Mouse (Mus musculus) midbrain, embryonic 13.5 days (tissue): ENCODE measurements around the gene Dop1a. TPM values are rescaled to one million over a fixed set of nuclear protein-coding genes. Genes with fewer than 3 reads are reported as not detected.

Experiments used
- ATAC-seq: fragments of 200-750 bp; cut with Nextera tagmentation; 2 replicates; pipeline ENCODE4 v1.8.0; 2017; ENCODE audit warnings: mild to moderate bottlenecking, moderate TSS enrichment, moderate library complexity
- H3K27ac ChIP-seq: fragments of 300-500 bp; sonication (generic); 2 replicates; pipeline ENCODE4 v1.5.1; 2015; ENCODE audit warnings: inconsistent platforms, mild to moderate bottlenecking, moderate library complexity
- H3K27me3 ChIP-seq: fragments of 300-500 bp; sonication (generic); 2 replicates; pipeline ENCODE4 v1.6.1; 2015; ENCODE audit warnings: mild to moderate bottlenecking, inconsistent platforms
- H3K36me3 ChIP-seq: fragments of 300-500 bp; sonication (generic); 2 replicates; pipeline ENCODE4 v1.6.1; 2015; ENCODE audit warnings: mild to moderate bottlenecking, inconsistent platforms
- H3K4me1 ChIP-seq: fragments of 300-500 bp; sonication (generic); replicated peaks from 2 replicates; pipeline ENCODE4 v1.6.1; 2015; ENCODE audit warnings: inconsistent platforms
- H3K4me2 ChIP-seq: fragments of 300-500 bp; sonication (generic); replicated peaks from 2 replicates; pipeline ENCODE4 v1.6.1; 2015; ENCODE audit warnings: moderate library complexity, mild to moderate bottlenecking, inconsistent platforms
- H3K4me3 ChIP-seq: fragments of 300-500 bp; sonication (generic); replicated peaks from 2 replicates; pipeline ENCODE4 v1.5.1; 2015; ENCODE audit warnings: mild to moderate bottlenecking, inconsistent platforms
- H3K9ac ChIP-seq: fragments of 300-500 bp; sonication (generic); replicated peaks from 2 replicates; pipeline ENCODE4 v1.6.1; 2015; ENCODE audit warnings: mild to moderate bottlenecking, inconsistent platforms
- H3K9me3 ChIP-seq: fragments of 300-500 bp; sonication (generic); 2 replicates; pipeline ENCODE4 v1.6.1; 2016; ENCODE audit warnings: mild to moderate bottlenecking, inconsistent platforms
- WGBS: fragments of 180-500 bp; shearing (Covaris S2); methylation state at CpG from one replicate; pipeline ENCODE4 v1.1.7; 2015; 5-methylcytosine and 5-hydroxymethylcytosine counted together
- polyA plus RNA-seq: library from polyadenylated mRNA; unstranded; fragments of >200 nt; fragmentation: Nextera tagmentation; extraction: Ambion mirVana; gene quantifications from 2 replicates; pipeline ENCODE4 v1.2.1, GENCODE M21; 2015

Gene Dop1a
- polyA plus RNA-seq, 1 experiment from 2014 or later: 32.1 TPM

DNA sequence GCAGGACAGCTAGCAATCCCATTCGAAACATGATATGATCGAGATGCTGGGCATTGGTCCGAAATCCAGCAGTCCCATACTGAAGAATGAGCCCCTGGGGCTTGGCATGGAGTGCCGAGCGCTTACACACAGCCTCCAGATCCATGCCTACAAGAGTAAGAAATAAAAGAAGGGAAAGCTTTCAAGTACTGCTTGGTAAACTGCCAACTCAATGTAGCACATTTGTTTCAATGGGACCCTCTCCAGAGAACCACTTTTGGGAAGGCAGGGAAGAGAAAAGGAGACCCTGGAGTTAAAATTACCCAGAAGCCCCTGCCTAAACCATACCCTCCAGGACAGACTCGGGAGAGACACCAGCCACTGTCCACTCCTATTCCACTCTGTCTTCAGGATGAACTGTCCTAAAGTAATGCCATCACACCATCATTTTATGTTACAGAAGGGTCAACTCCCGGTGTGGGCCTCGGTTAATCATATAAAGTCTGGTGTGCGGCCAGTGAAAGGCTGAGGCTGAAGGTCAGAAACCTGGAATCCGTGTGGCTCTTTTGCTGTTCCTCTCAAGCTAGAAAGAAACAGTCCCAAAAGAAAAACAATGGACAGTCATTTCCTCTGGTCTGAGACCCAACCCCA lies 103.4 kb downstream of the Dop1a start:
- Histone ChIP-seq H3K4me3 (peak overlapping the region; percentile 77), H3K36me3 (peaks cover 32% of the 10 kb centered on the region)
- no peak for ATAC-seq

GRCm38 (mm10) chr9:86570946-86571345 lies 104.0 kb downstream of the Dop1a start:
- no peaks in the 10 kb centered on the region for H3K9me3 ChIP-seq
- ATAC-seq: no peak
- no peak overlapping the region for H3K27ac ChIP-seq
- no peaks in the 10 kb centered on the region for H3K27me3 ChIP-seq
- H3K4me3 ChIP-seq: peak overlapping the region; percentile 77
- H3K36me3 ChIP-seq: peaks cover 27% of the 10 kb centered on the region
- peak overlapping the region; percentile 99 for H3K4me2 ChIP-seq
- peak overlapping the region; percentile 78 for H3K9ac ChIP-seq
- WGBS: 22% methylated on average over 8 of the region's 8 CpGs
- peaks cover 19% of the 10 kb centered on the region for H3K4me1 ChIP-seq

More for the DNA sequence above, 103.4 kb downstream of the Dop1a start:
- peak overlapping the region; percentile 99 for H3K4me2 ChIP-seq
- H3K4me1 ChIP-seq: peaks cover 19% of the 10 kb centered on the region
- H3K9ac ChIP-seq: 0 out of 2 replicates have a peak overlapping the region, but pooled peaks have one; percentile 78
- H3K9me3 ChIP-seq: no peaks in the 10 kb centered on the region
- H3K27ac ChIP-seq: no peak overlapping the region
- 85% methylated on average over 10 of the region's 10 CpGs for WGBS
- no peaks in the 10 kb centered on the region for H3K27me3 ChIP-seq

DNA sequence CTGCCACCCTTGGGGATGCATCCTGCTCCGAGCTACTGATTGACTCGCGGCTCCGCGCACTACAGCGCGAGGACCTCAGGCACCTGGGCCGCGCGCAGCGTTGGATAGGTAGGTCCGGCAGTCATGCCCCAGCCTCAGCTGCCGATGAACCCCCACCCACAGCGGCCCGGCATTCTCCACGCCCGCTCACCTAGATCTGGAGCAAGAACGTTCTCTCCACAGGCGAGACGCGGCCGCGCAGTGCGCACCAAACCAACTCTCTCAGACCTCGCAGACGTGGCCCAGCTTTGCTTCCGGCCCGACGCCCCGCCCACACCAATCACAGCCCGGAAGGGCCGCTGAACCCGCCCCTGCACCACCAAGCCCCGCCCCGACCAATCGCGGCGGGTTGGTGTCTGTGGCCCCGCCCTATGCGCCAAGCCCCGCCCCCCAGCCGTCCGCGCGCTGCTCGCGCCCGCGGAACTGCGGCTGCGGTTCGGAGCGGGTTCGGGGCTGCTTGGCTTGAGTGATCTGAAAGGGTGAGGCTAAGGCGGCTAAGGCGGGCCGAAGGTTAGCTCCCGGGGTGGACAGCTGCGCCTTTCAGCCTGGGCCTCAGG lies 104.7 kb downstream of the Dop1a start, which contains the start of the genes Pgm3 and Rwdd2a:
TSS of gene Pgm3 (minus strand) at position 303 of the 596 bp plus-strand sequence.
TSS of gene Rwdd2a (plus strand) at position 452 of the 596 bp plus-strand sequence.
- Histone ChIP-seq H3K9ac (peak within 1 kb of the TSS; percentile 78), H3K27me3 (no peaks in the 10 kb centered on the region), H3K27ac (peak within 1 kb of the TSS; percentile 74), H3K4me2 (peak within 1 kb of the TSS; percentile 99), H3K4me3 (peak within 1 kb of the TSS; percentile 77), H3K36me3 (peaks cover 24% of the 10 kb centered on the region), H3K9me3 (no peaks in the 10 kb centered on the region), H3K4me1 (peaks cover 19% of the 10 kb centered on the region)
- WGBS: under 1% methylated on average over 53 of the region's 59 CpGs
- peak; percentile 98 for ATAC-seq

DNA sequence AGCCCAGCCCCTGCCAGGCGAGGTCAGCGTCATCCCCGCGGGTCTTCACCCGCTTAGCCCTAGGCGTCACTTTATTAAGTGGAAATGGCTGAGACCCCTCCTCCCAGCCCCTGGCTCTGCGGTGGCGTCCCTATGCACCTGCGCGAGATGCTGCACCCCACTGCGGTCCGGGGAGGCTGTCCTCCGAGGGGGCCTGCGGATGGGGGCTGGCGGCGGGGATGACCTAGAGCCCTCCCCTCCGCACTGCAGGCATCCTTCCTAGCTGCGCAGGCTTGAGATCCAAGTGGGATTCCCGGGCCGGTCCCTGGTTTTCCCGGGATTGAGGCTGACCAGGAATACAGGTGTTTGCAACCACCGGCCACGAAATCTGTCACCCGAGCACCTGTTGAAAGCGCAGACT lies 105.2 kb downstream of the Dop1a start:
- Histone ChIP-seq H3K4me1 (peaks cover 19% of the 10 kb centered on the region), H3K4me3 (peak overlapping the region; percentile 77), H3K27ac (no peak overlapping the region), H3K9me3 (no peaks in the 10 kb centered on the region), H3K27me3 (no peaks in the 10 kb centered on the region), H3K36me3 (peaks cover 19% of the 10 kb centered on the region), H3K4me2 (peak overlapping the region; percentile 99), H3K9ac (peak overlapping the region; percentile 72)
- WGBS: 2% methylated on average over 25 of the region's 25 CpGs
- no peak for ATAC-seq

GRCm38 (mm10) chr9:86572636-86573291 lies 105.8 kb downstream of the Dop1a start:
- Histone ChIP-seq H3K9me3 (no peaks in the 10 kb centered on the region), H3K27ac (no peak overlapping the region), H3K4me3 (peak overlapping the region; percentile 77), H3K27me3 (no peaks in the 10 kb centered on the region), H3K4me2 (peak overlapping the region; percentile 99), H3K9ac (peak overlapping the region; percentile 72), H3K36me3 (peaks cover 17% of the 10 kb centered on the region), H3K4me1 (peaks cover 19% of the 10 kb centered on the region)
- no peak for ATAC-seq
- WGBS: 6% methylated on average over 13 of the region's 13 CpGs

DNA sequence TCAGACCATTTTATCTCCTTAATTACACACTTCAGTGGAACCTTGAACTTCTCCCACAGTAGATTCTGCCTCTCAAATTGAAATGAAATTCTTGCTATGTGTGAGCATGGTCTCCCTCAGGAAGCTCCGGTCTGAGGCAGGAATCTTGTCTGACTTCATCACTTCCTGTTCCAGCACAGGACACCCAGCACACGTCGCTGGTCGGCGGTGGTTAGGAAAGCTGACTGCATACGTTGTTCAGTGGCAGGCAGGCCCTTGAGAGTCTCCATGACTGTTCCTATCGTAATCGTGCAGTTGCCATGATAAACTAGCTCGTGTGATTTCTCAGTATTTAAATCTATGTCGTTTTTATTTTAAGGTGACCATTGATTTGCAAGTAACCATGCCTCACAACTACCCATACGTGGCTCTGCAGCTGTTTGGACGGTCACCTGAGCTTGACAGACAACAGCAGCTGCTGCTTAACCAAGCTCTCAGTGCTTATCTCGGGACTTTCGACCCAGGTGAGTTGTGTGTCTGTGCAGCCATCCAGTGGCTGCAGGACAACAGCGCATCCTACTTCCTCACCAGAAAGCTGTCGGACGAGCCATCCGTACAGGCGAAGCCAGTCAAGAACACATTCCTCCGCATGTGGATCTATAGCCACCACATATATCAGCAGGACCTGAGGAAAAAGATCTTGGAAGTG lies 106.8 kb downstream of the Dop1a start:
- no peak for ATAC-seq
- Histone ChIP-seq H3K27ac (no peak overlapping the region), H3K9me3 (no peaks in the 10 kb centered on the region), H3K4me3 (no peak overlapping the region), H3K4me1 (peaks cover 19% of the 10 kb centered on the region), H3K27me3 (no peaks in the 10 kb centered on the region), H3K36me3 (peaks cover 8% of the 10 kb centered on the region; the same call in 1 of the 2 replicates), H3K9ac (no peak overlapping the region), H3K4me2 (no peak overlapping the region)
- 89% methylated on average over 20 of the region's 20 CpGs for WGBS

DNA sequence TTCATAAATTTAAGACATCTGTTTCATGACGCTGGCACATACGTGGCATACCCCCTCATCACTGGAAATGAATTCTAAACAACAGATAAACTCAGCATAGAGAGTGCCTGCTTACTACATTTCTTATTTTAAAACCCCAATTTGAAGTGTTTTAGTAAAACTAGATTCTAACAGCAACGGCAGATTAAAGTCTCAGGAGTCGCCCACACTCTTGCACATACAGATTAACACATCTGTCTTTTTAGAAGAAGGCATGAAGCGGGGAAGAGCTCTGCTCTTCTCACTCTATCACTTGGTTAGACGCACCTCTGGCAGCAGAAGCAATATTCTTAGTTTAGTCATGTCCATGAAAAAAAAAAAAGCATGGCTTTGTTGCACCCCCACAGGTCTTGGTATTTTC lies 108.2 kb downstream of the Dop1a start:
- Histone ChIP-seq H3K36me3 (no peaks in the 10 kb centered on the region), H3K27ac (no peak overlapping the region), H3K4me1 (peaks cover 17% of the 10 kb centered on the region), H3K9ac (no peak overlapping the region), H3K9me3 (no peaks in the 10 kb centered on the region), H3K4me3 (no peak overlapping the region), H3K27me3 (no peaks in the 10 kb centered on the region), H3K4me2 (no peak overlapping the region)
- ATAC-seq: no peak
- WGBS: 95% methylated on average over 6 of the region's 6 CpGs

- WGBS: 90% methylated on average over 10 of the region's 10 CpGs
Measured at GRCm38 (mm10) chr9:86579657-86580056, 112.7 kb downstream of the Dop1a start.

GRCm38 (mm10) chr9:86583740-86584139 lies 116.8 kb downstream of the Dop1a start:
- Histone ChIP-seq H3K4me1 (no peaks in the 10 kb centered on the region), H3K9me3 (no peaks in the 10 kb centered on the region), H3K36me3 (no peaks in the 10 kb centered on the region), H3K4me2 (no peak overlapping the region), H3K27ac (no peak overlapping the region), H3K9ac (no peak overlapping the region), H3K4me3 (no peak overlapping the region), H3K27me3 (no peaks in the 10 kb centered on the region)
- peak; percentile 60 for ATAC-seq
- whole genome bisulfite sequencing: 56% methylated on average over 3 of the region's 3 CpGs

More at GRCm38 (mm10) chr9:86579657-86580056, 112.7 kb downstream of the Dop1a start:
- H3K4me1 ChIP-seq: no peaks in the 10 kb centered on the region
- H3K9me3 ChIP-seq: no peaks in the 10 kb centered on the region
- H3K4me3 ChIP-seq: no peak overlapping the region
- no peak for ATAC-seq
- H3K9ac ChIP-seq: no peak overlapping the region
- H3K36me3 ChIP-seq: no peaks in the 10 kb centered on the region
- H3K4me2 ChIP-seq: no peak overlapping the region
- no peaks in the 10 kb centered on the region for H3K27me3 ChIP-seq
- no peak overlapping the region for H3K27ac ChIP-seq

DNA sequence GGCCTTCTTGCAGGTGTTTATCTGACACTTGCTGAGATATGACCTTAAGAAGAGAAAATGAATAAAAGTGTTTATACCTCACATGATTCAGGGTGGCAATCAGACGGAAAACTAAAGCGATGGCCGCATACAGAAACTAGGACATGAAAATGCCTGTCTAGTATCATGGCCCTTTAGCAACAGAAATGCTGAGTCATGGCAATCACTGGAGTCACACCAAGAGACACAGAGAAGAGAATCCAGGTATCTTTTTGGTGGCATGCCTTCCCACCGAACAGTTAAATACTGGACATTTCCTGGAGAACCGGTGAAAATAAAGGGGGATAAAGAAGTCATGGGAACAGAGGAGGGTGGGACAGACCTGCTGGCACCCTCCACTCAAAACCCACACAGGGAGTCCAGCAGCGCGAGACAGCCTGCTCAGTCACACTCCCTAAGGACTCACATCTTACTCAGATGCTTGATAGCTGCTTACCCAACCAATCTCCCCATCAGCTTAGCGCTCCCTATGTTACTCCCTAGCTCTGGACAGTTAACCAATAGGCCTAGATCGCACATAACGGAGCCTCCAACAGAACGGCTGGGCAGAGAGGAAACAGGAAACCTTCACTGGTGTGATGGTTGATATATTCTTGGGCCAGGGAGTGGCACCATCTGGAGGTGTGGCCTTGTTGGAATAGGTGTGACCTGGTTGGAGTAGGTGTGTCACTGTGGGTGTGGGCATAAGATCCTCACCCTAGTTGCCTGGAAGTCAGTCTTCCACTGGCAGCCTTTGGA lies 120.3 kb downstream of the Dop1a start:
- no peak for ATAC-seq
- 91% methylated on average over 11 of the region's 11 CpGs for WGBS

More for the DNA sequence above, 120.3 kb downstream of the Dop1a start:
- H3K9ac ChIP-seq: no peak overlapping the region
- H3K9me3 ChIP-seq: no peaks in the 10 kb centered on the region
- no peak overlapping the region for H3K27ac ChIP-seq
- no peak overlapping the region for H3K4me3 ChIP-seq
- no peaks in the 10 kb centered on the region for H3K36me3 ChIP-seq
- H3K27me3 ChIP-seq: no peaks in the 10 kb centered on the region
- H3K4me2 ChIP-seq: no peak overlapping the region
- no peaks in the 10 kb centered on the region for H3K4me1 ChIP-seq
